Mouse (Mus musculus) kidney, adult 2 months (tissue): Measurements from ENCODE around the gene Btrc.

Source experiments
- CTCF ChIP-seq: fragments of 200-500 bp; conservative IDR thresholded peaks from 2 replicates; pipeline ENCODE4 v1.5.1; 2011; ENCODE audit warnings: low read depth, mild to moderate bottlenecking, control low read depth, low read length, moderate library complexity, mixed read lengths; ENCODE audit not compliant: insufficient read depth, insufficient read length
- POLR2A ChIP-seq: fragments of 200-500 bp; IDR thresholded peaks from one replicate; pipeline ENCODE4 v1.6.1; 2011; ENCODE audit warnings: low read depth, low read length, control low read depth

- TF ChIP-seq POLR2A (no peak), CTCF (no peak)
These were observed 78.2 kb downstream of the Btrc start for GRCm38 (mm10) chr19:45441717-45442116.
